Mouse (Mus musculus) ES-Bruce4 (cell line): ENCODE measurements around the gene Stoml3. TPM values are rescaled to one million over a fixed set of nuclear protein-coding genes. Genes with fewer than 3 reads are reported as not detected.

ENCODE experiments used
- H3K27ac ChIP-seq: 2 replicates; pipeline ENCODE4 v1.5.1; 2012; ENCODE audit warnings: low read length, inconsistent platforms; ENCODE audit not compliant: insufficient read depth
- H3K27me3 ChIP-seq: 2 replicates; pipeline ENCODE4 v1.6.1; 2012; ENCODE audit warnings: mild to moderate bottlenecking, low read length, inconsistent platforms; ENCODE audit not compliant: control insufficient read depth, poor library complexity, insufficient read depth, severe bottlenecking
- H3K36me3 ChIP-seq: 2 replicates; pipeline ENCODE4 v1.6.1; 2012; ENCODE audit warnings: inconsistent platforms, mild to moderate bottlenecking, low read length, moderate library complexity; ENCODE audit not compliant: control insufficient read depth, poor library complexity, insufficient read depth, severe bottlenecking
- H3K4me1 ChIP-seq: one replicate; pipeline ENCODE4 v1.8.1; 2011; ENCODE audit warnings: low read length; ENCODE audit not compliant: control insufficient read depth, insufficient read depth
- H3K4me3 ChIP-seq: 2 replicates; pipeline ENCODE4 v1.5.1; 2011; ENCODE audit warnings: low read depth, mild to moderate bottlenecking, low read length
- H3K9ac ChIP-seq: 2 replicates; pipeline ENCODE4 v1.6.1; 2012; ENCODE audit warnings: low read depth, mild to moderate bottlenecking, inconsistent platforms; ENCODE audit not compliant: poor library complexity, severe bottlenecking
- H3K9me3 ChIP-seq: replicated peaks from 2 replicates; pipeline ENCODE4 v1.6.1; 2012; ENCODE audit warnings: mild to moderate bottlenecking, low read length, inconsistent platforms; ENCODE audit not compliant: control insufficient read depth, poor library complexity, insufficient read depth, severe bottlenecking
- CTCF ChIP-seq: IDR thresholded peaks from one replicate; pipeline ENCODE4 v1.8.1; 2011; ENCODE audit warnings: low read depth, low read length
- EP300 ChIP-seq: IDR thresholded peaks from 2 replicates; pipeline ENCODE4 v1.6.1; 2011; ENCODE audit warnings: low read depth, low read length; ENCODE audit not compliant: insufficient read depth
- POLR2A ChIP-seq: IDR thresholded peaks from one replicate; pipeline ENCODE4 v1.8.1; 2011; ENCODE audit warnings: low read length; ENCODE audit not compliant: insufficient read depth
- polyA plus RNA-seq: library from polyadenylated mRNA; stranded (reverse); fragments of >200 nt; gene quantifications from 2 replicates; pipeline ENCODE4 v1.2.4, GENCODE M21; 2011; ENCODE audit warnings: low read depth; ENCODE audit not compliant: missing spikeins, insufficient read depth, insufficient read length

Stoml3 gene
- polyA plus RNA-seq, 1 experiment: not detected

GRCm38 (mm10) chr3:53462701-53463045 is 25.8 kb upstream of the Stoml3 start:
- no peak for TF ChIP-seq POLR2A
- TF ChIP-seq CTCF: peak; percentile 39
- Histone ChIP-seq H3K9me3 (no peaks in the 10 kb centered on the region), H3K4me1 (peaks cover 4% of the 10 kb centered on the region), H3K9ac (peak overlapping the region; percentile 99), H3K36me3 (peaks cover 13% of the 10 kb centered on the region), H3K27ac (peak overlapping the region; percentile 78), H3K27me3 (no peaks in the 10 kb centered on the region), H3K4me3 (peak overlapping the region; percentile 78)

- H3K27ac ChIP-seq: peak within 1 kb of the TSS; percentile 78
- H3K36me3 ChIP-seq: peaks cover 13% of the 10 kb centered on the region
- no peaks in the 10 kb centered on the region for H3K27me3 ChIP-seq
- peak within 1 kb of the TSS; percentile 99 for H3K9ac ChIP-seq
- no peaks in the 10 kb centered on the region for H3K9me3 ChIP-seq
- peak within 1 kb of the TSS; percentile 78 for H3K4me3 ChIP-seq
- TF ChIP-seq POLR2A (no peak), EP300 (no peak), CTCF (no peak)
- peaks cover 2% of the 10 kb centered on the region for H3K4me1 ChIP-seq
These were observed 25.2 kb upstream of the Stoml3 start, which contains the start of the genes Nhlrc3 and Proser1 for GRCm38 (mm10) chr3:53463046-53463764. TSS of gene Nhlrc3 (minus strand) at chr3:53463332. TSS of gene Proser1 (plus strand) at chr3:53463666.

- peaks cover 2% of the 10 kb centered on the region for H3K4me1 ChIP-seq
- H3K9ac ChIP-seq: peak overlapping the region; percentile 99
- H3K36me3 ChIP-seq: peaks cover 13% of the 10 kb centered on the region
- H3K4me3 ChIP-seq: peak overlapping the region; percentile 78
- TF ChIP-seq EP300: no peak
- no peak for TF ChIP-seq CTCF
- no peak for TF ChIP-seq POLR2A
- H3K9me3 ChIP-seq: no peaks in the 10 kb centered on the region
- H3K27me3 ChIP-seq: no peaks in the 10 kb centered on the region
- no peak overlapping the region for H3K27ac ChIP-seq
These were observed 24.7 kb upstream of the Stoml3 start for GRCm38 (mm10) chr3:53463765-53464114.

- Histone ChIP-seq H3K9me3 (no peaks in the 10 kb centered on the region), H3K27ac (no peak overlapping the region), H3K36me3 (peaks cover 13% of the 10 kb centered on the region), H3K4me3 (peak overlapping the region; percentile 78), H3K4me1 (peaks cover 3% of the 10 kb centered on the region), H3K9ac (peak overlapping the region; percentile 99), H3K27me3 (no peaks in the 10 kb centered on the region)
- TF ChIP-seq EP300: no peak
- no peak for TF ChIP-seq CTCF
- TF ChIP-seq POLR2A: no peak
These were observed 24.2 kb upstream of the Stoml3 start for GRCm38 (mm10) chr3:53464146-53464698.

GRCm38 (mm10) chr3:53465330-53465729 is 23.1 kb upstream of the Stoml3 start:
- Histone ChIP-seq H3K27me3 (no peaks in the 10 kb centered on the region), H3K36me3 (peaks cover 6% of the 10 kb centered on the region), H3K27ac (no peak overlapping the region), H3K9me3 (no peaks in the 10 kb centered on the region), H3K9ac (0 out of 2 replicates have a peak overlapping the region, but pooled peaks have one; percentile 32), H3K4me3 (no peak overlapping the region), H3K4me1 (peaks cover 2% of the 10 kb centered on the region)
- TF ChIP-seq CTCF (no peak), POLR2A (no peak), EP300 (no peak)

- Histone ChIP-seq H3K27ac (no peak overlapping the region), H3K27me3 (no peaks in the 10 kb centered on the region), H3K4me1 (peaks cover 2% of the 10 kb centered on the region), H3K4me3 (no peak overlapping the region), H3K9me3 (no peaks in the 10 kb centered on the region), H3K36me3 (peaks cover 3% of the 10 kb centered on the region), H3K9ac (no peak overlapping the region)
- TF ChIP-seq EP300 (no peak), POLR2A (no peak), CTCF (no peak)
These were observed 22.0 kb upstream of the Stoml3 start for GRCm38 (mm10) chr3:53466481-53466880.
